ENCODE assay signal across 32 mouse cellular contexts in genomic region chr9:35092904-35093303, GRCm38 (mm10).
"Had no signal": no experiment of that assay in that cellular context is flagged by ENCODE, and none has a peak within 500 bp of the region (broad histone marks: within the 10 kb centered on the region; RNA-seq: fewer than 3 reads in every experiment).

No protein-coding gene starts in this region.

- H3K27me3 ChIP-seq: limb, embryonic 12.5 days; limb, embryonic 13.5 days; limb, embryonic 15.5 days; liver, embryonic 12.5 days; liver, embryonic 13.5 days; liver, embryonic 15.5 days; lung, embryonic 15.5 days; megakaryocyte, embryonic 14.5 days; midbrain, embryonic 12.5 days; midbrain, embryonic 13.5 days; midbrain, embryonic 15.5 days had no signal

- DNase-seq: left cerebral cortex, postnatal 4 days; liver; liver, postnatal 0 days; lung, adult 18-20 months; lung, adult 2 months; lung, embryonic 14.5 days; lung, postnatal 10 days; lung, postnatal 14 days; lung, postnatal 36 days; lung, postnatal 4 days; midbrain, embryonic 14.5 days had no signal

- H3K36me3 ChIP-seq: limb, embryonic 10.5 days; limb, embryonic 12.5 days; limb, embryonic 15.5 days; midbrain, embryonic 10.5 days; midbrain, embryonic 12.5 days; midbrain, embryonic 13.5 days; midbrain, embryonic 15.5 days had no signal

- H3K9ac ChIP-seq: limb, embryonic 12.5 days; limb, embryonic 13.5 days; limb, embryonic 15.5 days; liver, embryonic 13.5 days; liver, embryonic 14.5 days; liver, embryonic 15.5 days; liver, postnatal 0 days; lung, embryonic 14.5 days; lung, embryonic 15.5 days; midbrain, embryonic 12.5 days; midbrain, embryonic 13.5 days; midbrain, embryonic 15.5 days had no signal

- H3K9me3 ChIP-seq: limb, embryonic 10.5 days; limb, embryonic 12.5 days; limb, embryonic 13.5 days; limb, embryonic 15.5 days; liver, embryonic 12.5 days; liver, embryonic 13.5 days; liver, embryonic 15.5 days; lung, embryonic 15.5 days; megakaryocyte, embryonic 14.5 days; midbrain, embryonic 10.5 days; midbrain, embryonic 12.5 days; midbrain, embryonic 13.5 days; midbrain, embryonic 15.5 days had no signal

- ATAC-seq: liver, embryonic 12.5 days; liver, postnatal 0 days; lung, postnatal 0 days; midbrain, embryonic 13.5 days; midbrain, embryonic 15.5 days; midbrain, embryonic 16.5 days had no signal

- H3K27ac ChIP-seq: left cerebral cortex, adult 2 months; limb, embryonic 10.5 days; limb, embryonic 12.5 days; limb, embryonic 13.5 days; limb, embryonic 15.5 days; liver, embryonic 14.5 days; liver, embryonic 15.5 days; lung, embryonic 15.5 days; macrophage; midbrain, embryonic 10.5 days; midbrain, embryonic 12.5 days; midbrain, embryonic 13.5 days; midbrain, embryonic 15.5 days had no signal

- H3K4me3 ChIP-seq: left cerebral cortex, adult 2 months; limb, embryonic 10.5 days; limb, embryonic 12.5 days; limb, embryonic 13.5 days; limb, embryonic 15.5 days; liver, embryonic 12.5 days; liver, embryonic 13.5 days; liver, embryonic 15.5 days; lung, embryonic 15.5 days; megakaryocyte, embryonic 14.5 days; midbrain, embryonic 10.5 days; midbrain, embryonic 12.5 days; midbrain, embryonic 13.5 days; midbrain, embryonic 15.5 days; myocyte had no signal

- H3K4me1 ChIP-seq: limb, embryonic 10.5 days; limb, embryonic 12.5 days; limb, embryonic 13.5 days; limb, embryonic 15.5 days; midbrain, embryonic 10.5 days; midbrain, embryonic 12.5 days; midbrain, embryonic 13.5 days; midbrain, embryonic 15.5 days had no signal

- H3K4me2 ChIP-seq: limb, embryonic 12.5 days; limb, embryonic 13.5 days; limb, embryonic 15.5 days; liver, embryonic 11.5 days; liver, embryonic 12.5 days; liver, embryonic 13.5 days; liver, embryonic 15.5 days; lung, embryonic 14.5 days; lung, embryonic 15.5 days; midbrain, embryonic 11.5 days; midbrain, embryonic 12.5 days; midbrain, embryonic 13.5 days; midbrain, embryonic 15.5 days had no signal
